In the genomic region with DNA sequence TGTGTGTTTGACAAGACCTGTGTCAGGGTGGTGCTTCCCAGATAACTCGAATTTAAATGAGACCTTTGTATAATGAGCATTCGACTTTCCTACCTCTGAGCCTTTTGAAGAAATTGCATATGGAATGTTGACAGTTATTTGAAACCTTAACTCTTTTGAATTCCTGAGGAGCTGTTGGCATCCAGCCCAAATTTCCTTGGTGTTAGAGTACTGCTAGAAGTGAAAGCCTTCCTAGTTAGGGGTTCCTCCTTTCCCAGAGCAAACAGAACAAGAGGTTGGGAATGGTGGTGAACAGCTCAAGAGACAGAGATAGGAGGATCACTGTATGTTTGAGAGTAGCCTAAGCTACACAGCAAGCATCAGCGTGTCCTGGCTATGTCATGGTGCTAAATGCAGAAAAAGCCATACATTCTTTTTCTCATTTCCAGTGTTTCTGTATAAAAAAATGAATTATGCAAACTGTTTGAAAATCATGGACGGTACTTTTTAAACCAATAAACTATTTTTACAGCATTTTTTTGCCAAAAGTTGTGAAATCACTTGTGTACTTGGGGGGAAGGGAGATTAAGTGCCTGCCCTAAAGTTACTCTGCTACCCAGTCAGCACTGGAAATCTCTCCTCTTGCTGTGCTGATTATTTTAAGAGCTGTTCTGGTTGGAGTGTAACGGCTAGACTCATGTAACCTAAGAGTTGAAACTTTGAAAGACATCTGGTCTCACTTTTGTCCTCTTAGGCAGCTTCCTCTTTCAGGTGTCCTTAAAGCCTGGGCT, we compare ENCODE assay signal across 10 mouse cellular contexts. TPM values are rescaled to one million over a fixed set of nuclear protein-coding genes. Genes with fewer than 3 reads are reported as not detected.
DNase-seq lines count a peak whose midpoint lies in the region; ATAC-seq and TF ChIP-seq lines count a peak whose summit lies in the region.
"Had no signal": no experiment of that assay in that cellular context is flagged by ENCODE, and none has a peak within 500 bp of the region (broad histone marks: within the 10 kb centered on the region; RNA-seq: fewer than 3 reads in every experiment).

No protein-coding gene starts in this region.

- no peak for TF ChIP-seq POLR2A in liver, adult 2 months (IDR thresholded peaks at IDR 0.05; ENCODE audit: extremely low read depth, insufficient read depth, low read length)

- H3K36me3 ChIP-seq in heart, embryonic 13.5 days = peaks cover 39% of the 10 kb centered on the region
- peaks cover 14% of the 10 kb centered on the region for H3K36me3 ChIP-seq in liver, adult 2 months (ENCODE audit: control insufficient read depth, insufficient read depth, low read length)
- H3K36me3 ChIP-seq in liver, embryonic 13.5 days = peaks cover 36% of the 10 kb centered on the region

- no peak overlapping the region for H3K4me3 ChIP-seq in heart, embryonic 13.5 days
- H3K4me3 ChIP-seq in liver, adult 2 months (ENCODE audit: insufficient read depth, low read depth, low read length) = no peak overlapping the region
- no peak overlapping the region for H3K4me3 ChIP-seq in liver, embryonic 13.5 days (replicated peaks)
- H3K4me3 ChIP-seq: erythroblast, embryonic 14.5 days had no signal

- H3K27ac ChIP-seq in heart, embryonic 13.5 days (replicated peaks) = peak overlapping the region; percentile 25
- H3K27ac ChIP-seq in liver, adult 2 months (replicated peaks; ENCODE audit: insufficient read depth, low read depth, low read length) = peak overlapping the region; percentile 100
- H3K27ac ChIP-seq in liver, embryonic 13.5 days = peak overlapping the region; percentile 25; the same call in 1 of the 2 replicates

- 59% methylated on average over 5 of the region's 5 CpGs for WGBS in heart, embryonic 13.5 days
- WGBS in liver, adult 2 months = 14% methylated on average over 5 of the region's 5 CpGs
- WGBS in liver, embryonic 13.5 days (ENCODE audit: insufficient replicate concordance) = 66% methylated on average over 5 of the region's 5 CpGs

- H3K27me3 ChIP-seq in heart, embryonic 13.5 days (replicated peaks) = no peaks in the 10 kb centered on the region
- no peaks in the 10 kb centered on the region for H3K27me3 ChIP-seq in liver, adult 2 months (ENCODE audit: control insufficient read depth, insufficient read depth, low read length)
- H3K27me3 ChIP-seq in liver, embryonic 13.5 days = peaks cover 42% of the 10 kb centered on the region

- no peak for TF ChIP-seq CTCF in liver, adult 2 months (IDR thresholded peaks at IDR 0.05; ENCODE audit: low read depth, low read length)

- no peak for DNase-seq in heart, adult 9 months (ENCODE audit: low spot score in 2 of 2)
- DNase-seq in liver, adult 2 months (ENCODE audit: extremely low read depth, low read depth, low spot score) = peak; percentile 94
- no peak for DNase-seq in liver
- no peak for DNase-seq in liver, embryonic 13.5 days
- peak; percentile 86 for DNase-seq in lung, postnatal 36 days
- DNase-seq in thymus, postnatal 14 days = no peak
- no peak for DNase-seq in left cerebral cortex, adult 11 months (ENCODE audit: low spot score)

- no peaks in the 10 kb centered on the region for H3K9me3 ChIP-seq in heart, embryonic 13.5 days
- H3K9me3 ChIP-seq in liver, embryonic 13.5 days (replicated peaks) = no peaks in the 10 kb centered on the region

- H3K4me1 ChIP-seq in heart, embryonic 13.5 days = peaks cover 77% of the 10 kb centered on the region
- peaks cover 36% of the 10 kb centered on the region for H3K4me1 ChIP-seq in liver, adult 2 months (ENCODE audit: control insufficient read depth, insufficient read depth, low read length)
- peaks cover 89% of the 10 kb centered on the region for H3K4me1 ChIP-seq in liver, embryonic 13.5 days (replicated peaks)

- ATAC-seq in heart, embryonic 13.5 days (ENCODE audit: extremely low read depth, insufficient number of reproducible peaks, low FRiP score, low TSS enrichment) = no peak
- no peak for ATAC-seq in liver, embryonic 13.5 days (ENCODE audit: low read depth)
- ATAC-seq: hindbrain, embryonic 16.5 days had no signal

- 0 out of 2 replicates have a peak overlapping the region, but pooled peaks have one; percentile 1 for H3K4me2 ChIP-seq in heart, embryonic 13.5 days
- H3K4me2 ChIP-seq in liver, embryonic 13.5 days = peak overlapping the region; percentile 7; the same call in 1 of the 2 replicates

- peak overlapping the region; percentile 52; the same call in 1 of the 2 replicates for H3K9ac ChIP-seq in heart, embryonic 13.5 days
- peak overlapping the region; percentile 68 for H3K9ac ChIP-seq in liver, adult 2 months (ENCODE audit: low read depth, low read length)
- H3K9ac ChIP-seq in liver, embryonic 13.5 days = no peak overlapping the region

- H3K79me2 ChIP-seq in liver, adult 2 months (ENCODE audit: control insufficient read depth, insufficient read depth, low read length) = peaks cover 4% of the 10 kb centered on the region; the same call in 1 of the 2 replicates

RNA-seq across cellular contexts. Expression of gene Tmem150a, which starts 2.4 kb away (rescaled TPM):
- polyA plus RNA-seq in heart, embryonic 13.5 days (2015; fragmentation: Nextera tagmentation; extraction: Ambion mirVana) = 13.4 and 15.1 TPM in 2 replicates
- 62.9 and 78.9 TPM in 2 replicates for total RNA-seq in liver, adult 2 months (2014; rRNA removed)
- 202 and 244 TPM in 2 replicates for polyA plus RNA-seq in liver, adult 2 months (2012; rRNA removed)
- polyA plus RNA-seq in liver, embryonic 13.5 days (2015; fragmentation: Nextera tagmentation; extraction: Ambion mirVana) = 32.5 and 37.9 TPM in 2 replicates

RNA-seq across cellular contexts. Expression of gene 0610030E20Rik, which starts 5.7 kb away (rescaled TPM):
- polyA plus RNA-seq in heart, embryonic 13.5 days (2015; fragmentation: Nextera tagmentation; extraction: Ambion mirVana) = 16.8 and 17.9 TPM in 2 replicates
- 10.2 and 14.2 TPM in 2 replicates for total RNA-seq in liver, adult 2 months (2014; rRNA removed)
- polyA plus RNA-seq in liver, adult 2 months (2012; rRNA removed) = 17.5 and 18.5 TPM in 2 replicates
- 14.5 and 17.7 TPM in 2 replicates for polyA plus RNA-seq in liver, embryonic 13.5 days (2015; fragmentation: Nextera tagmentation; extraction: Ambion mirVana)

RNA-seq across cellular contexts. Expression of gene Usp39, which starts 7.8 kb away (rescaled TPM):
- 30.7 TPM in 2 replicates for polyA plus RNA-seq in heart, embryonic 13.5 days (2015; fragmentation: Nextera tagmentation; extraction: Ambion mirVana)
- total RNA-seq in liver, adult 2 months (2014; rRNA removed) = 15.2 TPM in 2 replicates
- polyA plus RNA-seq in liver, adult 2 months (2012; rRNA removed) = 10.5 and 11.9 TPM in 2 replicates
- 52.6 and 60.6 TPM in 2 replicates for polyA plus RNA-seq in liver, embryonic 13.5 days (2015; fragmentation: Nextera tagmentation; extraction: Ambion mirVana)

RNA-seq across cellular contexts. Expression of gene Rnf181, which starts 13.9 kb away (rescaled TPM):
- 88.4 and 104 TPM in 2 replicates for polyA plus RNA-seq in heart, embryonic 13.5 days (2015; fragmentation: Nextera tagmentation; extraction: Ambion mirVana)
- total RNA-seq in liver, adult 2 months (2014; rRNA removed) = 58.1 and 62.6 TPM in 2 replicates
- polyA plus RNA-seq in liver, adult 2 months (2012; rRNA removed) = 66.4 and 75.2 TPM in 2 replicates
- 76.9 and 82.6 TPM in 2 replicates for polyA plus RNA-seq in liver, embryonic 13.5 days (2015; fragmentation: Nextera tagmentation; extraction: Ambion mirVana)

RNA-seq across cellular contexts. Expression of gene Vamp5, which starts 27.4 kb away (rescaled TPM):
- 42.7 and 53.4 TPM in 2 replicates for polyA plus RNA-seq in heart, embryonic 13.5 days (2015; fragmentation: Nextera tagmentation; extraction: Ambion mirVana)
- 18.9 and 20.5 TPM in 2 replicates for total RNA-seq in liver, adult 2 months (2014; rRNA removed)
- polyA plus RNA-seq in liver, adult 2 months (2012; rRNA removed) = 18.3 and 18.5 TPM in 2 replicates
- 99.0 and 99.7 TPM in 2 replicates for polyA plus RNA-seq in liver, embryonic 13.5 days (2015; fragmentation: Nextera tagmentation; extraction: Ambion mirVana)

Comparison
In these comparisons a context has a peak if more than half of its experiments do, and no peak if none do; other contexts are left out.
1. DNase-seq: peak in liver, adult 2 months (single experiment) and lung, postnatal 36 days (single experiment); none in heart, adult 9 months (0 of 2), liver (single experiment), liver, embryonic 13.5 days (single experiment), thymus, postnatal 14 days (single experiment) and left cerebral cortex, adult 11 months (single experiment).
2. H3K27ac ChIP-seq: peak in every context shown above with its lines; median percentile 100 in liver, adult 2 months; 25 in heart, embryonic 13.5 days; 25 in liver, embryonic 13.5 days.